Mouse (Mus musculus): ENCODE measurements at regions not wholly inside any gene's neighbourhood (a gene's known extent, or its start where the extent isn't known, plus 50 kb on each side); places are given as distances from the start of the nearest gene placed in this dataset.
"Not testable (repeated sequence)": the region's sequence is repeated elsewhere in the genome, so short reads cannot be mapped to it uniquely, and the experiment has no call there.

DNA sequence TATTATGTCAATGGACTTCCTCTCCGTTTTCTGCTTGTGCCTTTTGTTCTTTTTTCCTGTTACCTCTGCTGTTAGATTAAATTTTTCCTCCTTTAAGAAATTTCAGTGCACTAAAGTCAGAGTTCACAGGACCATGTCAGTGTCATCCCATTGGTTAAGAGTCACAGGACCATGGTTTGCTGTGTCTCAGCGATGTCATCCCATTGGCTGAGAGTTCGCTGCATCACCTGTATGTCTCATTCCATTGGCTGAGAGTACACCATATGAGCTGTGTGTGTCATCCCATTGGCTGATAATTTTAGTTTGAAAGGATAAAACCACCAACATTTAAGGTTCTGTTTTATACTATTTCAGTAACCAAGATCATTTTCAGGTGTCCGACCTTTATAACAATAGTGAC, 50.7 kb upstream of the Jade1 start:
- DNase-seq (ENCODE audit: low spot score in 2 of 2), result no peak

DNA sequence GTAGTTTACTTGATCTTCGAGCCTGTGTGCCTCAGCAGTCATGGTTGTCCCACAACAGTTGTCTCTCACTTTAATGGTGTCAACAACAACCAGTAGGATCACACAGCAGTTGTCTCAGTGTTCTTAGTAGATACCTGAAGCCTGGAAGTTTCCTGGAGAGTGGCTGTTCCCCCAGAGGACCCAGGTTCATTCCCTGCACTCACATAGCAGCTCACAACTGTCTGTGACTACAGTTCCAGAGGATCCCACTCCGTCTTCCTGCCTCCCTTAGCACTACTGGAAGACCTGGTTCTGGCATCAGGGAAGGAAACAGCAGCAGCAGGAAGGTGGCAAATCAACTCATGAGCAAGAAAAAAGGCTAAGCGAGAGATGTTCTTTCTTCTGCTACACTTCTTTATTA, 53.4 kb upstream of the Jade1 start:
- DNase-seq (ENCODE audit: low spot score in 2 of 2), result no peak

DNA sequence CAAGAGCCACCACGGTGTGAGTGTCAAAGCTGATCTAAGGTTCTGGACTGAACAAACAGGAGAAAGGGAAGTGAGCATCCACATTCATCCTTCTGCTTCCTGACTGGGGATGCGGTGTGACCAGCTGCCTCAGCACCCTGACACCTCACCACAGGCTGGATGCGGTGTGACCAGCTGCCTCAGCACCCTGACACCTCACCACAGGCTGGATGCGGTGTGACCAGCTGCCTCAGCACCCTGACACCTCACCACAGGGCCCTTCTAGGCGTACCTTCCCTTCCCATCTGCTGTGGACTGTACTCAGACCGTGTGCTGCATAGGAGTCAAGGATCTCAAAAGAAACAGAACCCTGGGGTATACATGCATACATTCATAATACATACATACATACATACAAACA, 53.9 kb upstream of the Jade1 start:
- DNase-seq (ENCODE audit: low spot score in 2 of 2), result not testable (repeated sequence)

DNA sequence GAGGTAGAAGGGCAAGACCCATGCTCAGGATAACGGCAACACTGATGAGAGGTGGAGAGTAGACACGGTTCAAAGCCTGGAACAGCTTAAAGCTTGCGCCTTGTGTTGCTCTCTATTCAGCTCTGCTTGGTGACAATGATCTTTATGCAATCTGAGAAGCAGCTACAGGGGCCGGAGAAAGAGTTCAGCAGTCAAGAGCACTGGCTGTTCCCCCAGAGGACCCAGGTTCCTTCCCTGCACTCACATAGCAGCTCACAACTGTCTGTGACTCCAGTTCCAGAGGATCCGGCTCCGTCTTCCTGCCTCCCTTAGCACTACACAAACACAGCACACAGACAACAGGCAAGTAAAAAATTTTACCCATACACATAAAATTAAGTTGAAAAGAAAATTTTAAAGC, 54.4 kb upstream of the Jade1 start:
- no peak for DNase-seq (ENCODE audit: low spot score in 2 of 2)

DNA sequence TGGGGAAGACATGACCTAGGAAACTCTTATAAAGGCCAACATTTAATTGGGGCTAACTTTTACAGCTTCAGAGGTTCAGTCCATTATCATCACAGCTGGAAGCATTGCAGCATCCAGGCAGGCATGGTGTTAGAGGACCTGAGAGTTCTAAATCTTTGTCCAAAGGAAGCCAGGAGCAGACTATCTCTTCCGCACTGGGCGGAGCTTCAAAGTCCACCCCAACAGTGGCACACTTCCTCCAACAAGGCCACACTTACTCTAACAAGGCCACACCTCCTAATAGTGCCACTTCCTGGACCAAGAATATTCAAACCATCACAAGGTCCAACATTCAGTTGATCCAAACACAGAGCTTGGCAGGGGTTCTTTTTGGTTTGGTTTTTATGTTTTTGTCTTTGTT, 55.9 kb upstream of the Jade1 start:
- DNase-seq (ENCODE audit: low spot score in 2 of 2), result no peak

DNA sequence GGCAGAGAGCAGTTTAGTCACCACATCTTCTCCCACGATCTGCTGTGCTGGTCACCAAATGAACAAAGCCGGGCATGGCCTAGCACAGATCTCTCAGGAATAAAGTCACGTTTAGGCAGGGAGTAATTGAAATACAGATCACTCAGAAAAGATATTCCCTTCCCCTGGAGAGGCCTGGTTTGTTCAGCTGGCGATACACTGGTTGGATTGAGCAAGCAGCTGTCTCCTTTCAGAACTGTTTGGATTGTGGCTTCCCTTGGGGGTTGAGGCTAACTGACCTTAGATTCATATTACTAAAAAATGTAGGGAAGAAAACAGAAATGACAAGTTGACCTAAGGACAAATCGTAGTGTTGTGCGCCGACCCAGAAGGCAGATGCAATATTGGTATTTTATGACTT, 56.7 kb upstream of the Jade1 start:
- no peak for DNase-seq (ENCODE audit: low spot score in 2 of 2)

DNA sequence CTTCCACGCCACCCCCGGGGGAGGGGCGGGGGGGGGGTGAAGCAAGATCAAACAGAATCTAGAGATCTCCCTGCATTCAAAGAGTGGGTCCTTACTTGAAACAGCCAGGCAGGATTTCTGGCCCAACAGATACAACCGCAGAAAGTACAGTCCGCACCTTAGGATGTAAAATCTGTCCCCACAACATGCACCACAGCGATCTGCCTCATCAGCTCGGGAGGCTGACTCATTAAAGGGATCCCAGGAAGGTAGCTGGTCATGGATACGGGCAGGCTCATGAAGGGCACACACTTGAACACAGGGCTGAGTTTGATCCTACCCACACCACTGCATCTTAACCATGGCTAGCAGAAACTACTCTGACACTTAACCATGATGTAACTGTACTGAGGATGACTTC, 57.8 kb upstream of the Jade1 start:
- no peak for DNase-seq (ENCODE audit: low spot score in 2 of 2)

DNA sequence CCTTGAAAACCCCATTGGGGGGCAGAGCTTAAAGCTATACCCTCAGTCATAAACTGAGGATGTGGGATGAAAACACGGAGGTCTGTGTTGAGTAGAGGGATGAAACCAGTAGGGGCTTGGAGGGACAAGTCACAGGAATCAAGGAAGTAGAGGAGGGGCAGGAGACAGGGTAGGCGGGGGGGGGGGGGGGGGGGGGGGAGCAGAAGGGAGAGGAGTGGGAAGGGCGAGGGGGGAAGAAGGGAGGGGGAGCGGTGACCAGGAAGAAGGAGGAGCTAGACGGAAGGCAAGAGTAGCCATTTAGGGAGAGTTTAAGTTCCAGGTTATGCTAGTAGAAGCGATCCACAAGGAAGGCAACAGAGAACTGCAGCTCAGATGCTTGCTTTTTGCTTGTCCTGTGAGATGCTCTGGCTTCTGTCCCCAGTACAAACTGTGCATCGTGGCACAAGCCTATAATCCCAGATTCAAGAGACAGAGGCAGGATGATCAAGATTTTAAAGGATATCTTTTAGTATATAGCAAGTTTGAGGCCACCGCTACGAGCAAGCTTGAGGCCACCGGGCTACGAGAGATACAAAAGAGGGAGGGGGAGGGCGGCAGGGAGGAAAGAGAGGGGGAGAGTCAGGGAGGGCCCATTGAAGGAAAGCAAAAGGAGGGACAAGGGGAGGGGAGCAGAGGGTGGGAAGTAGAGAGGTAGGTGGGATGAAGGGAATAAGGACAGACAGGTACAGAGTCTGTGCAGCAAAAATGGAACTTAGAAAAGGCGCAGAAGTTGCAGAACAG, 58.4 kb upstream of the Jade1 start:
- DNase-seq (ENCODE audit: low spot score in 2 of 2), result no peak

DNA sequence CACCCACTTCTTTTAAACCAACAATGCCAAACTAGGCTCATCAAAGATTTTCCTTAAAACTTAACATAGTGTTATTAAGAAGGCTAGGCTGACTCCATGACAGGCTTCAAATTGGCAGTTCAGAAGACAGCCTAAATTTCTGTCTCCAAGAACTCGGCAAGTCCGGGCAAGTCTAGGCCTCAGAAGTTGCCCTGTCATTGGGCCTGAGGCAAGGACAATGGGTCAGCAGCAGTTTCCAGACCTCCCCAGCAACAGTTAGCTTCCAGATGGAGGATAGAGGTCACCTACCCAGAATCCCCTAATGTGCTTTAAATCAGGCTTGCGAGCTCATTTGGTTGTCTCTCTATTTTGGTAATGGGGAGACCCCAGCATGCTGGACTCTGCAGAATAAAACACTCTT, 59.6 kb upstream of the Jade1 start:
- DNase-seq (ENCODE audit: low spot score in 2 of 2), result no peak

DNA sequence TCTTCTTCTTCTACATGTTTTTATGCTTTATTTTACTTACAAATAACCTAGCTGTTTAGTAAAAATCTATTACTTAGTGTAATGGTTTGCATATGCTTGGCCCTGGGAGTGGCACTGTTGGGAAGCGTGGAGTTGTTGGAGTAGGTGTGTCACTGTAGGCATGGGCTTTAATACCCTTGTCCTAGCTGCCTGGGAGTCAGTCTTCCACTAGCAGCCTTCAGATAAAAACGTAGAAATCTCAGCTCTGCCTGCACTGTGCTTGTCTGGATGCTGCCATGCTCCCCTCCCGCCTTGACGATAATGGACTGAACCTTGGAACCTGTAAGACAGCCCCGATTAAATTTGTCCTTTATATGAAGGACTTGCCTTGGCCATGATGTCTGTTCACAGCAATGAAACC, 60.4 kb upstream of the Jade1 start:
- no peak for DNase-seq (ENCODE audit: low spot score in 2 of 2)

DNA sequence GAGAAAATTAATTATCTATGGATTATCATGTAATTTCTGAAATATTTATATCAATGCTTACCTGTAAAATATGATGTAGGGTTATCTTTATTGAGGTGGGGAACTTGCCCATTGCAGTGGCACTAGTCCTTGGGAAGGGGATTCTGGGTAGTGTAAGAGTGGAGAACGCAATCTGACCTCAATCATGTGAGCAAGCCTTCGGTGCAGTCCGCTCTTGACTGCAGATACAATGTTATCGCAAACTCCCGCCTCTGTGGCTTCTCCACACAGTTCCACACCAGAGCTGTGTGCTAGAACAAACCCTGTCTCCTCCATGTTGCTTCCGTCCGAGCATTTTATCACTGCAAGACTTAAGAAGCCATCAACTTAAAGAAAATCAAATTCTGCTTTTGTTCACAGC, 62.1 kb upstream of the Jade1 start:
- no peak for DNase-seq (ENCODE audit: low spot score in 2 of 2)

DNA sequence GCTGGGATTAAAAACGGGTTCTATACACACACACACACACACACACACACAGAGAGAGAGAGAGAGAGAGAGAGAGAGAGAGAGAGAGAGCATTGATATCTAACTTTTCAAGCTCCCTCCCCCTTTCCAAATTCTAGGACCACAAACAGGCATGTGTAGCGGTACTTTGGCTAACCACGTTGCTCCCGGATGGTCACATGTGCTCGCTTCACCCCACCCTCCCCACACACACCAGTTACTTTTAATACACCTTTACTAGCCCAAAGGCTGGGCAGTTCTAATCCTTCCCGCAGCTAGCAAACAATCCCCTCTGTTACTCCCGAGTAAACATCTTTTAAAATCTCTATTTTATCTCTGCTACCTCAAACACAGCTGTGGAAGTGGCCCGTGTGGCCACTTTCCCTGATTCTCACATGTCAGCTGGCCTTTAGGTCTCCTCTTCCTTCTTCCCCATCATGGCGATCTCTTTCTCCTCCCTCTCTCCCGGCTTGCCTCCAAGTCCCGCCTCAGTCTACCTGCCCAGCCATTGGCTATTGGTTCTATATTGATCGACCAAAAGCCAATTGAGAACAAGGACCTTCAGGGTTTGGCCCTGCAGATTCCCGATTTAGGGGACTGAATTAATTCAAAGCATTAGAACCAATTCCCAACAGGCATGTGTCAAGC, 62.7 kb upstream of the Jade1 start:
- no peak for DNase-seq (ENCODE audit: low spot score in 2 of 2)

DNA sequence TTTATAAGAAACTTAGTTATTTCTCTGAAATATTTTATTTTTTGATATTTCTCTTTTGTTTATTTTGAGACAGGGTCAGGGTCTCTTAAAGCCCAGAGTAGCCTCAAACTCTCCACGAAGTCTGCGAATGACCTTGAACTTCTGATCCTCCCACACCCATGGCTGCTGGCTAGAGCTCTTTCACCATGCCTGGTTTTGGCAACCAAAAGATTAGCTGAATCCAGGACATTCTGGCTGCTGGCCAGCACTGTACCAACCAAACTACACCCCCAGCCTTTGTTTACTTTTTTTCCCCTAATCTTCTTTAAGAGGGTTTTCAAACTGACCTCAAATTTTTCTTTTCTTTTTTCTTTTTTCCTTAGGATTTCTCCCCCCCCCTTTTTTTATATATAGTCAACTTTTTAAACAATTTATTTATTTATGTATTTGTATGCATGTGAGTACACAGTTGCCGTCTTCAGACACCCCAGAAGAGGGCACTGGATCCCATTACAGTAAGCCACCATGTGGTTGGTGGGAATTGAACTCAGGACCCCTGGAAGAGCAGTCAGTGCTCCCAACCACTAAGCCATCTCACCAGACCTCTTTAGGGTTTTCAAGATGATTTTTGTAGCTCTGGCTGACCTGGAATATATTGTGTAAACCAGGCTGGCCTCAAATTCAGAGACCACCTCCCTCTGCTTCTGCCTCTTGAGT, 63.4 kb upstream of the Jade1 start:
- no peak for DNase-seq (ENCODE audit: low spot score in 2 of 2)

DNA sequence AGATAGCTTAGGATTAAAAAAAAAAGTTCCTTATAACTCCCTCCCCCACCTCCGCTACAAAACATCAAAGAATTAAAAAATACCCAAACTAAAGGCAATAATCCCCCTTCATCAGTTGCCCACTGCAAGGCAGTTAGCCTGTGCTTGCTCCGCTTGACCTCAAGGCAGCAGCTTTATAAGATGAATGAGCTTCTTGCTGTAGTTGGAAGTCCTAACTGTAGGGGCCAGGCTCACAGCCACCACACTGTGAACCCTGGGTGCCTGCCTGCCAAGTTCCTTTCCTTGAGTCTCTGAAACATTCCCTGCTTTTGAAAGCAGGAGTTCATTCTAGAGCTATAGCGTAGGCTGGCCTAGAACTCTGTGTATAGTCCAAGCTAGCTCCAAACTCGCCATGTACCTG, 64.3 kb upstream of the Jade1 start:
- no peak for DNase-seq (ENCODE audit: low spot score in 2 of 2)

DNA sequence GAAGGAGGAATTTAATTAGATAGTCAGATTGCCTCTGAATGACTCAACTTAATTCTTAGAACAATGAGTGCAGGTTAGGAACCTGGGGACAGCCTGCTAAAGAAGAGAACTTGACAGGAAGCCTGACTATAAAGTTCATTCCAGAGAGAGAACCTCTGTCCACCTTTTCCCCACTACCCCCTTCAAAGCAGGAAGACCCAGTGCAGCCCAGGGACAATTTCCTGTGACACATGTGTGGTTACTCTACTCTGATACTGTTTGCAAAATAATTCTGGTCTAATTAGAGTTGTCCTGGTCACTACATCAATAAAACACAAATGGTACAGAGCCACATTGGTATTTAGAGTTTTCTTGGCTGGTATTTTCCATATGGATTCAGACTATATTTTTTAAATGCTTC, 65.5 kb upstream of the Jade1 start:
- DNase-seq (ENCODE audit: low spot score in 2 of 2), result no peak

DNA sequence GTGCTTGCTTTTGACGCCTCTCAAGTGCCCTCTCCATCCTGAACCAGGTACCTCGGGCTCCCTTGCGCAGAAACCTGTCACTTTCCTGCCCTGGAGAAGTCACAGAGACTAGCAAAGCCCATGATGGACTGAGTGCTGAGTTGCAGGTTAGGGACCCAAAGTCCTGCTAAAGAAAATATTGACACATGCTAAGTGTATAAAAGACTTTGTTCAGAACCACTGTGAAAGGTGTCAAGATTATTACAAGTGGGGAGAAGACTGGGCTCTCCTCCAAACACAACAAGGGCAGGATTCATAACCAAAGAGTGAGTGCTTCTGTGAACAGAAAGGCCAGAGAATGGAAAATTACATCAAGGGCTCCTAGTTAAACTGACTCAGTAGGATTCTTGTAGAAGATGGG, 66.0 kb upstream of the Jade1 start:
- DNase-seq (ENCODE audit: low spot score in 2 of 2), result no peak

DNA sequence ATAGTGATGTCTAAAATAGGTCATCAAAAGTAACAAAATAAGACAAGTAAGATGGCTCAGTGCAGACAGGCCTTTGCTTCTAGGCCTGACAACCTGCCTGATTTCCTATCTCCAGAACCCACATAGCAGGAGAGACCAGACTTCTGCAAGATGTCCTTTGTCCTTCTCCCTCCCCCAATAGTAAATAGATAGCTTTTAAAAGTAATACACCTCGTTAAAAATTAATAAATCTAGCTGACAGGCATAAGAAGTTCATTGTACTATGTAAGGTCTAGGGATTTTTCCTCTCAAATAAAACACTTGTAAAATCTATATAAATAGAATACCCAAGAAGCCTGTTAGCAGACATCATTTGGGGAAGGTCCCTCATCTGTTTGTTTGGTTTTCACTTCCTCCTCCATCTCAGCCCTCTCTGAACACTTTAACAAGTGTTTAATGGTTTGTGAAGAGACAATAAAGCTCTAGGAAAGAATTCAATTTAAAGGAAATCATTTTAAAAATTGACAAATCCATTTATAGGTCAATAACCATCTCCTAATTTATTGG, 67.2 kb upstream of the Jade1 start:
- no peak for DNase-seq (ENCODE audit: low spot score in 2 of 2)

DNA sequence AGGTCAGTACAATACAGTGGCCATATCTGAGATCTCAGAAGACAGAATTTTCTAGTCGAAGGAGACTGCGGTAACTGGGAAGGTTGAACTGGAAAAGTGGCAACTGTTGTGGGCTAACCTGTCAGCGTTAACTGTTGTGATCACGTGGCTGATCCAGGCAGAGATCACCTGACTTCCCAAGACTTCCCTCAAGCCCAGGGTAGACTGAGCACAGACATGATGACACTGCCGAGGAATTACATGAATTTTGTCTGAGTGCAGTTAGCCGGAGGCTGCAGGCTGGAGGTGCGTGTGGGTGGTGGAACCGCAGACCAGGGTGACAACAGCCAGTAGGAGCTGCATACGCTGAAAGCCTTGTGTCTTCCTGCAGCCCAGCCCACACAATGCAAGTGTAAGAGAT, 70.6 kb upstream of the Jade1 start:
- DNase-seq (ENCODE audit: low spot score in 2 of 2), result no peak

DNA sequence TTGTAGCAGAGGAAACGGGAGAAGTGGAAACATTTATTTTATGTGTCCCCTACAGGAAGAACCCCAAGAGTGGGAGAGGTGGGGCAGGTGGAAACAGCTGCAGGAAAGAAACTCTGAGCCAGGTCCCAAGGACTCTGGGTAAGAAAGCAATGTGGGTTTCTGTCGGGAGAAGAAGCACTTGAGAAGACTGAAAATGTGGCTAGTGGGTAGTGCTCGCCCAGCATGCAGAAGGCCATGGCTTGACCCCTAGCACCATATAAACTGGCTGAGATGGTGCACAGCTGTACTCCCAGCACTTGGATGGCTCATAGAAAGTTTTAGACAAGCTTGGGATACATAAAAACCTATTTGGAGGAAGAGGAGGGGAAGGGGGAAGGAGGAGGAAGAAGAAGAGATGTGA, 71.9 kb upstream of the Jade1 start:
- DNase-seq (ENCODE audit: low spot score in 2 of 2), result no peak

DNA sequence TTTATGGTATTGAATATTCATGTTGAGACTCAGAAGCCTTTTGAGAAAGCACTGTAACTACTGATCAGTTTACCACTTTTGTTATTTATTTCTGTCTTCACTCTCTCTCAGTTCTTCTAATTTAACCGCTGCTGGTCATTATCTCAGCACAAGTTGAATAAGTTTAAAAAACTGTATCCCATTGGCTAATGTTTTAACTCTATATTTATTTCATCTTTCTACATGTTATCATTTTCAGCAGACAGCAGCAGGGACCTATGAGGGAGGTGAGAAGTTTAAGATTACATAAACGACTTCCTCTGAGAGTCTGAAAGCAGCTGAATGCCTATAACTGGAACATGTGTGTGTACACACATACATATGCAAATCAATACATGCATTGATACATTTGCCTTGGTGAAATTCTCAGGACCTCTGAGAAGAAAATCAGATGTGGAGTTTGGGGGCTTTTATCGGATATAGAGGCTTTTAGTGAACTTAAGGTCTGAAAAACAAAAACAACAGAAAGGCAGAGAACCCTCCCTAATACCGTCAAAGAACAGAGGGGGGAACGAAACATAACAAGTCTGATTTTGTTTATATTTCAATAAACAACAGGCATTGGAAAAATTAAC, 72.5 kb upstream of the Jade1 start:
- no peak for DNase-seq (ENCODE audit: low spot score in 2 of 2)

DNA sequence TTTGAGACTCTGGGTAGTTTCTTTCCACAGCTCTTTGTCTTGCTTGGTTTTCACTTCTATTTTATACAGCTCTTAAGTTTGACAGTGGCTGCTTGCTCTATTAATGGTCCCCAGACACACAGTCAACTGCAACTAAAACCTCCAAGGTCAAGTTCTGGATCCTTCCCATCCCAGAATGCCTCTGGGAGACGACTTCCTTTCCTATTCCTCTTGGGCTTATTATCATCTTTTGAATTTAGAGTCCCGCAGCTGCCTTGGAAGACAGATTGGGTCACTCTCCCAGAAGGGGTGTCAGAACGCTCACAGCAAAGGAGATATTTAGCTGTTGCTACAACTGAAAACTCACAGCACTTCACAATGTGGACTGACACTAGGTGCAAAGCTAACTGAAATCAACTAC, 75.3 kb upstream of the Jade1 start:
- no peak for DNase-seq (ENCODE audit: low spot score in 2 of 2)

DNA sequence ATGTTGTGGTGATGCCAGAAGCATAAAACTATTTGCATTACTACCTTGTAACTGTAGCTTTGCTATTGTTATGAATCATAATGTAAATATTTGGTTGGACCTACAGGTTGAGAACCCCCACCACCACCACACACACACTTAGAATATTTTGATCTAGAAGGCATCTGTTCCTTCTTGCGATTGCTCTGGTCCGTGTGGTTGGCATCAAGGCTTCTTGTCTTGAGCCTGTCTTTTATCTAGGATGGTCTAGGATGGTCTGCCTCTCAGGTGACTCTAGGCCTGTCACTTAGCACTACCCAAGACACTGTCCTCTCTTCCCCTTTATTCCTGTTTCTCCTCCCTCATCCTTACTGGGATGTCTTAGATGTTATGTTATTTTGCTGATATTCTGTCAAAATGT, 76.6 kb upstream of the Jade1 start:
- DNase-seq (ENCODE audit: low spot score in 2 of 2), result no peak
